Mouse (Mus musculus) urinary bladder, adult 18-20 months (tissue): Measurements from ENCODE around the gene C330007P06Rik.

ENCODE experiments used
- DNase-seq, 2 experiments: peaks; one replicate each; pipeline ENCODE4 v3.0.0; 2022; ENCODE audit warnings: low spot score in 2 of 2, mixed read lengths in 2 of 2

C330007P06Rik gene

DNA sequence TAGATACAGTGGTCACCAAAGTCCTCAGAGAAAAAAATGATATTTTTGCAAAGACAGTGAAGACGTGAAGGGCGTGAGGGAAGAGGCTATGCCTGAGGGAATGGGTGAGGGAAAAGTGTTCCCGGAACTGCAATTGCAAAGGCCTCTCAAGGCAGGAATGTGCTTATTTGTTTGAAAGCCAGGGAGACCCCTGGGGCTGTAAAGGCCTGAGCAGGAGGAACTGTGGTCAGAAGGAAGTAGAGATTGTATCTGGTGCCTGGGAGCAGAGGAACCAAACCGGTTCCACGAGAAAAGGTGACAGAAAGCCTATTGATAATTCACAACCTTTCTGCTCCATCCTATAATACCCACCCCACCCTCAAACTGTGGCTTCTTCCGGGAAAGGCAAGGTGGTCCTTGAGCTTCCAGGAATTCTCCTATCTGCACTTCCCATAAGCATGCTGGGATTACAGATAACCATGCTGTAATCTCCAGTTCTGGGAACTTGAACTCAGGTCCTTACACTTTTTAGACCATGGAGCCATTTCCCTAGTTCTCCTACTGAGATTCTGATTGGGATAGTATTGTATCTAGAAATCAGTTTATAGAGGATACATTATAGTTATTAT is 36.7 kb downstream of the C330007P06Rik start:
- no peak for DNase-seq

DNA sequence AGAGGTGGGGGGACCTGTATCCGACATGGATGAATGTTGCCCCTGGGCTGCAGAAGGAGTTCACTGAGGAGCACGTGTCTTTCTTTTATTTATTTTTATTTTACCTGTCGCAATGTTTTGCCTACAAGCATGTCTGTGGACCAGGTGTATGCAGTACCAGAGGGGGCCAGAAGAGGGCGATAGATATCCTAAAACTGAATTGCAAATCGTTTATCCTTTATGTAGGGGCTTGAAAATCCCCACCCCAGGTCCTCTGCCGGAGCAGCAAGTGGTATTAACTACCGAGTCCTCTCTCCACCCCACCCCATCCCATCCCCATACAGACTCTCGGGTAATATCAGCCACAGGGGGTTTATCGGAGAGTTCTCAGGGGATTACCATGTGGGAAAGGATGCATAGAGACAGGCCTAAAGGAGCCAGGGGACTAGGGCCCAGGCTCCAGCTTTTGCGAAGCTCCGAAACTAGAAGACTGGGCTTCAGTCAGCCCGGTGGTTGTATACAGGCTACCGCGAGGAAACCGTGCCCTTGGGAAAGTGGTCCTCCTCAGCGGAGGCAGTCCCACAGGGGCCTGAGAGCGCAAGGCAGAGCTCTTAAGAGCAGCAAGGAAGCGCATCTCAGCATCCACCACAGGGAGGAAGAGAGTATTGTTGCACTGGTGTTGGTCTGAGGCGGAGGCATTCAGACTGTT is 40.4 kb downstream of the C330007P06Rik start:
- peak in 1 of 2 experiments; percentile 44 for DNase-seq

GRCm38 (mm10) chrX:36831632-36832031 is 42.3 kb downstream of the C330007P06Rik start:
- DNase-seq, result no peak

DNA sequence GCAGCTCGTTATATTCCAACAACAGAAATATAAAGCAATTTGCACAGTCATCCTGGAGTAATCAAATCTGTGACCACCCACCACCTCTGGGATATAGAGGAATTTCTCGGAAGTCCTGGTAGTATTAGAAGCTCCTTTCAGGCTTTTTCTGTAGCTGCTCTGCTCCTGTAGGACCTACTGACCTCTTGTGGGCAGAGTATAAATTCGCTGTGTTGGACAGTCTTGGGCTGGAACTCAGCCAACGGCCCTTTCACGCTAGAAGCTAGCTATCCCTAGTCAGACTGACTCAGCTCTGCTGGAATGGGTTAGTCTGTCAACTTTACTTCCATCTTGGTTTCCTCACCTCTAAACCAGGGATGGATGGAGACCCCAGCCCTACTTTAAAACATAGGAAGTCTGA is 43.6 kb downstream of the C330007P06Rik start:
- peak in 1 of 2 experiments; percentile 42 for DNase-seq

DNA sequence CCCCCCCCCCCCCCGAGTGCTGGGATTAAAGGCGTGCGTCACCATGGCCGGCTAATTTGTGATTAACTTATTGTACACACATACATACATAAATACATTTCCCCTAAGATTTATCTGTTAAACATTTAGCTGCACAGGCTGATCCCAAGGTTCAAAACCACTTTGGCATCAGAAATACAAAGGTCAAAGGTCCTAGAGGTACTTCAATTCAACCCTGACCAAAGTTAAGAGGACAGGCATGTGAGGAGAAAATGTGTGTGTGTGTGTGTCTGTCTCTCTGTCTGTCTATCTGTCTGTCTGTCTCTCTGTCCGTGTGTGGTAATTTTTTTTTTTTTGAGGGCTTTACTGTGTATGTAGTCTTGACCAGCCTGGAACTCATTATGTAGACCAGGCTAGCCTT is 47.0 kb downstream of the C330007P06Rik start:
- DNase-seq, result no peak

DNA sequence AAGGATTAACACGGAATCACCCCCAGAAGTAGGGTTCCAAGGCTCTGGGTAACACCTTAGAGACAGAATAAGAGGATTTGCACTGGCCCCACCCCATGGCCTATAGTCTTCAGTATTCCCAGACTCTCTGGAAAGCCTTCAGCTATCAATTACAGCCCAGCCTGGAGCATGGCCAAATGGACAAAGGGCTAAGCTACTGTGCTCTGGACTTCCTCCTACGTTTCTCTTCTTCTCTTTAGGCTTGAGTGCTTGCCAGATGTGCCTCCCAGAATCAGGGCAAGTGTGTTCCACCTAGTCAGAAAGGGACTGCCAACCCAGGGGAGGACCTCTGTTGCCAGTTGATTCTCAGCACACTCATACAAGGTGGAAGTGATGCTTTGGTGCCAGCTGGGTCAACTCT is 48.9 kb downstream of the C330007P06Rik start:
- no peak for DNase-seq

GRCm38 (mm10) chrX:36823932-36824711 is 49.8 kb downstream of the C330007P06Rik start:
- no peak for DNase-seq

GRCm38 (mm10) chrX:36820201-36820600 is 53.7 kb downstream of the C330007P06Rik start:
- peak in 1 of 2 experiments; percentile 22 for DNase-seq

- DNase-seq, result no peak
Measured at GRCm38 (mm10) chrX:36819575-36819974, 54.3 kb downstream of the C330007P06Rik start.

- no peak for DNase-seq
Measured at GRCm38 (mm10) chrX:36816953-36817441, 56.9 kb downstream of the C330007P06Rik start.

DNA sequence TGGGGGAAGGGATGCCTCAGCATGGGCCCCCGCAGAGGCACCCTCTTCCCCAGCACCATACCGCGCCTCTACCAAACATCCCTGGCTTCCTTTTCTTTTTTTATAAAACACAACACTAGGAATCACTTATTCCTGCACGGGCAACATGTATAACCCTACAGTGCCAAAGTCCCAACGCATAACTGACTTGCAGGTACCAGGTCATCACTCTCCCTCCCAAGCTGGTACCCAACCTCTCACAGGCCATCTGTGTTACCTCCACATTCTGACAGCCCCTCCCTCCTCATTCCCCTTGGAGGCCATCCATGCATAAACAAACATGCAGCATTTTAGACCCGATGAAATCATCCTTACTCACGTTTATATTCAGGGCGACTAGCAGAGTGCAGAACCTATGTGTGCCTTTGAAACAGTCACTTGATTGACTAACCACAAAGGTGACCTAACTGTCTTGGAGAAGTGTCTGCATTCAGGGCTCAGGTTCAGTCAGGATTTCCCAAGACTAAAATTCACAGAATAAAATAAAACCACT is 57.5 kb downstream of the C330007P06Rik start:
- no peak for DNase-seq

DNA sequence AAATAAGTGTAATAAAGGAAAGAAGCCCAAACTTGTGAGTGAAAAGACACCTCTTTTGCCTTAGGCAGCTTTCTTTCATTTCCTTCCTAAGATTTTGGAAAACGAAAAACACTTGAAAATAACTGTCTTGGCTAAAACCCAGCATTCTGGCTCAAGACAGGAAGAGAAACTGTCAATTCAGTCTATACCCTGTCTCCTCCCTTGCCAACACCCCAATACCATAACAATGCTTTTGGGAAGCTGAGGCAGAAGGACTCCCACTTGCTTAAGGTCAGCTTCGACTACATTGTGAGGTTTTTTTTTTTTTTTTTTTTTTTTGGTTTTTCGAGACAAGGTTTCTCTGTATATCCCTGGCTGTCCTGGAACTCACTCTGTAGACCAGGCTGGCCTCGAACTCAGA is 58.5 kb downstream of the C330007P06Rik start:
- no peak for DNase-seq

DNA sequence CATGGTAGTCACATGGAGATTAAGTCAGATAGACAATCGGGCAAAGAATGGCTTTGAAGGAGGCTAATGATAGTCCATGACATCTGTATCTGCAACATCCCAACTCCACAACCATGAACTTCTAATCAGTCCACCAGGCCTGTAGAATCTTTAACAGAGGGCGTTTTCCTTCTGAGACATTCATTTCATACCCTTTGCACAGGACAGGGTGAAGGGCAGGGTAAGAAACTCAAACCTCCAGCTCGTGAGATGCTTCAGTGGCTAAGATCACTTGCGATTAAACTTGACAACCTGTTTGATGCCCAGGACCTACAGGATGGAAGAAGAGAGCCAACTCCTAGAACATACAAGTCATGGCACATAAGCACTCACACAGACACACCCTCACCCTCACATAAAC is 58.9 kb downstream of the C330007P06Rik start:
- DNase-seq, result no peak

- peak in 1 of 2 experiments; percentile 39 for DNase-seq
Measured at GRCm38 (mm10) chrX:36814161-36814836, 59.6 kb downstream of the C330007P06Rik start.

GRCm38 (mm10) chrX:36811377-36811776 is 62.5 kb downstream of the C330007P06Rik start:
- DNase-seq, result no peak

GRCm38 (mm10) chrX:36808318-36808683 is 65.6 kb downstream of the C330007P06Rik start:
- no peak for DNase-seq

- peak; percentile 56 to 82 for DNase-seq
Measured at GRCm38 (mm10) chrX:36807360-36808317, 66.3 kb downstream of the C330007P06Rik start.

DNA sequence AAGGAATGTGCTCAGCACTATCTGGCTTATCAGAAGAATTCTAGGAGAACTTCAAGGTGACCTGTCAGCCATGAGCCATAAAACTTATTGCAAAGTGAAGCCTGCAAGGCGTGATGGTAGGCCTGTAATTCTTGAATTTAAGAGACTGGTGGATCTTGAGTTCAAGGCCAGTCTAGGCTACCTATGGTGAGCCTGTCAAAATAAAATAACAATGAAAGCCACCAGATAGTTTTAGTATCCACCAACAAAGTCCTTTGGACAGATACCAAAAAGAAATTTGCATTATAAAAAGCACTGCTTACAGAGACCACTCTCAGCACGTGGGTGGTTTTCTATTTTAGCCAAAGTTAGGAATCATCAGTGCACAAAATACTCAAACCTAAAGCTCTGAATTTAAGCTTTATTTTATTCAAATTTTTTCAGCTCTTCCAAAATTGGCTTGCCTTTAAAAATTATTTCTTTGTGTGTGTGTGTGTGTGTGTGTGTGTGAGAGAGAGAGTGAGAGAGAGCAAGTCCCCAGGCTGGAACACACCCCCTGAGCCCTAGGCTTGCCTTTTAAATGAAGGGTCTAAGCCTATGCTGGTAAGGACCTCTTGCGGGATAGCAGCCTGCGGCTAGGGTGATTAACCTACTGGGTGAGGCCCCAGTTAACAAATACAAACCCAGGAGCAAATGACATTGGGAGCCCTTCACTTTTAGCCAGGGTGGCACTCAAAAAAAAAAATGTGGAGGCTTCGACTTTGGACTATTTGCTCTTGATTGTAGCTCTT is 68.3 kb downstream of the C330007P06Rik start:
- DNase-seq, result no peak

DNA sequence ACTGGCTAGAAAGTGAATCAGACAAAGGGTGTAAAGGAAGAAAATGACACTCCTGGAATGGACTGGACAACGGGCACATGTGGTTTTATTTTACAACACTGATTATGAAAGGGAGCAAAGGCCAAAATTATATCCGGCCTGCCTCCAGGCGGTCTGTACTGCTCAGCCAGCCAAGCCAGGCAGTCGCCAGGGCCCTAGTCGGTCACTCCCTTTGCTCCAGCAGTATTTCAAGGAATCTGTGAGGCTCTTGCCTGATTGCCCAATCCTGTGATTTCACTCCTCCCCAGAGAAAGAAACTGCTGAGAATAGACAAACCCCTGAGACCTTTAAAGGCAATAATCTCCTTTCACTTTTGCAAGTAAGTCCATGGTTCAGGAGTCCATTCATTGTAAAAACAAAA is 69.7 kb downstream of the C330007P06Rik start:
- peak in 1 of 2 experiments; percentile 36 for DNase-seq

- DNase-seq, result no peak
Measured at GRCm38 (mm10) chrX:36803189-36803588, 70.7 kb downstream of the C330007P06Rik start.
